Mouse (Mus musculus) ES-CJ7 (cell line): ENCODE data around the gene Sema3g.

Experiments
- DNase-seq: peaks from one replicate; pipeline ENCODE4 v3.0.0; 2011; ENCODE audit warnings: low read depth, low spot score

The Sema3g gene

DNA sequence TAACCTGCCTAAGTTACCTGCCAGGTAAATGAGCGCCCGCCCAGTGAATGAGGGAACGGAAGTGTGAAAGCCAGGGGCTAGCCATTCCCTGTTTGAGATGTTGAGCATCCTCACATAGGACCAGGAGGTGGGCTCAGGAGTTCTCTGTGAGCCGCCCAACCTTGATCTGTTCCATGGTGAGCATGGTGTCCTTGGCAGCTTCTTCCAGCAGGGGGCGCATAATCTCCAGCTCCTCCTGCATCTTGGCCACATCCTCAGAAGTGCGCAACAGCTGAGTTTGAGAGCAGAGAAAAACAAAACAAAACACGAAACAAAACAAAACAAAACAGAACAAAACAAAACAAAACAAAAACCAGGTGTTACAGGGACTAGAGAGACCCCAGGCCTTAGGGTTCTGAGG, 54.5 kb downstream of the Sema3g start:
- peak; percentile 81 for DNase-seq
